Mouse (Mus musculus): ENCODE measurements around the gene Nsl1.

GRCm38 (mm10) chr1:191089355-191089754 lies 26.5 kb downstream of the Nsl1 start:
- TF ChIP-seq POLR2A (IDR thresholded peaks at IDR 0.05; ENCODE audit: insufficient read depth, low read depth, low read length) (no peak), CTCF (IDR thresholded peaks at IDR 0.05) (no peak), EP300 (IDR thresholded peaks at IDR 0.05; ENCODE audit: insufficient read depth, low read depth, low read length) (no peak)

Data from heart, adult 2 months (tissue).